Mouse (Mus musculus) embryo, embryonic 10 days (tissue): Measurements from ENCODE around the gene Gsdma2.
A peak's percentile ranks its signal among the peaks of the same experiment; 100 is the strongest.
"Not testable (repeated sequence)": the region's sequence is repeated elsewhere in the genome, so short reads cannot be mapped to it uniquely, and the experiment has no call there.

ENCODE experiments used
- DNase-seq: peaks from one replicate; pipeline ENCODE4 v3.0.0-alpha.2; 2015; ENCODE audit warnings: low spot score

Gene Gsdma2

GRCm38 (mm10) chr11:98646459-98646858 lies at the start of gene Gsdma2:
Gene Gsdma2, plus strand, starts transcription at chr11:98646759.
- DNase-seq, result no peak

DNA sequence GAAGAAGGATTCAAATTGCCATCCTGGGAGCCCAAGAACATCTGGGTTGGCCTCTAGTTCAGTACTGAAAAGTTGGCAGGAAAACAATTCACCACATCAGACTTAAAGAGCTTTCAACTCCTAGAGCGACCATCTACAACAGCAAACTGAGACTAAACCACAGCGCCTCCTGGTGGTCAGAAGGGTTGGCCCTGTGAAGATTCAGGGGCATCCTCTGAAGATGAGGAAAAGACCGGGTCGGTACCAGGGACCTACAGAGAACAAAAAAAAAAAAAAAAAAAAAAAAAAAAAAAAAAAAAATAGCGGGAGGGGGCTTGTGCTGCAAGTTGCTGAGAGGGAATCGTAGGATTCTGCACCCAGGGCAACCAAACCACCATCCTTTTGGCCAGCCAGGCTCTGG lies 49.2 kb upstream of the Gsdma2 start:
- peak; percentile 81 for DNase-seq

- DNase-seq, result no peak
Measured at GRCm38 (mm10) chr11:98597991-98598390, 48.6 kb upstream of the Gsdma2 start, which contains the start of gene Lrrc3c. Gene Lrrc3c, plus strand, starts transcription at chr11:98598291.

- no peak for DNase-seq
Measured at GRCm38 (mm10) chr11:98598851-98599290, 47.7 kb upstream of the Gsdma2 start.

DNA sequence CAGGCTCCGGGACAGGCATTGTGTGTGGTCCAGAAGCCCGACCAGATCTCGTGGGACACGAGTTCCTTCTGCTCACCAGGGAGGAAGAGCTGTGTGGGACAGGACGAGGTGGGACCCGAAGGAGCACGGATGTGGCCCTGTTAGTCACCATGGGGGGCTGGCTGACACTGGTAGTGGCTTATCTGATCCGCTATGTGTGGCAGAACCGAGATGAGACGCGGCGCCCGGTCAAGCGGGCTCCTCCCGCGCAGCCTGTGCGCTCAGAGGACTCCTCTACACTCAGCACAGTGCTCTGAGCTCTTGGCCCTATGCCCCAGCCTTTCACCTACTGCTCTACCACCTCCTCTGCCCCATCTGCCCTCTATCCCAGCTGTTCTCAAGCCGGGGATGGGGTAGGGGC lies 47.3 kb upstream of the Gsdma2 start:
- DNase-seq, result no peak

- peak; percentile 70 for DNase-seq
Measured at GRCm38 (mm10) chr11:98602090-98602690, 44.4 kb upstream of the Gsdma2 start.

DNA sequence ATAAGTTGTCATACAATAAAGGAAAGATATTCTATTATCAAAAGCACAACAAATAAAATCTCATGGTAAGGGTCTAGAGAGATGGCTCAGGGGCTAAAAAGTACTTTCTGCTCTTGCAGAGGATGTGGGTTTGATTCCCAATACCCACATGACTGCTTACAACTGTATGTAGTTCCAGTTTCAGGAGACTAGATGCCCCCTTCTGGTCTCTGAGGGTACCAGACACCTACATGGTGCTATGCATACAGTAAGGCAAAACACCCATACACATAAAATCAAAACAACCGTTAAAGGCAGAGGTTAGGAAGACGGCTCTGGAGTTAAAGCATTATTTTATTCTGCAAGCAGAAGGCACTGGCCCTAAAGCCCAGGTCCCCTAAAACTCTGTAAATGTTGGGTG lies 42.6 kb upstream of the Gsdma2 start:
- DNase-seq, result no peak

- not testable (repeated sequence) for DNase-seq
Measured at GRCm38 (mm10) chr11:98604911-98605310, 41.6 kb upstream of the Gsdma2 start.

GRCm38 (mm10) chr11:98606763-98607162 lies 39.8 kb upstream of the Gsdma2 start:
- peak; percentile 84 for DNase-seq

- DNase-seq, result no peak
Measured at GRCm38 (mm10) chr11:98620791-98621190, 25.8 kb upstream of the Gsdma2 start.

- DNase-seq, result not testable (repeated sequence)
Measured at GRCm38 (mm10) chr11:98623981-98624380, 22.6 kb upstream of the Gsdma2 start.

DNA sequence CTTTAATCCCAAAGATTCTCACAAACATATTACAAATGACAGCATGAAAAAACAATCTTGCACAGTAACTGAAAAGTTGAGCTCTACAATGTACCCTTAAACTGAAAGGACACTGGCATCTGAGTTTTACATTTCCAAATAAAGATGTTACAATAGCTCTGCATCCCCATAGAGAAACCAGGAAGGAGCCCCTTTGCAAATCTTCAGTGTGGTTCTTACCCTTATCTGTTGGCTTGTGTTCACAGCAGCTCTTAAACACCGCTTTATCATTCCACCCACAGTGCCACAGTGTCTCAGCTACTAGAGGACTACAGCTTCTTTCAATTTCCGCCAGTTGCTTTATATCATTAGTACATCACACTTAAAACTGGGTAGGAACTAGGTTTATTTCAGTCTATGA lies 22.2 kb upstream of the Gsdma2 start:
- DNase-seq, result not testable (repeated sequence)

GRCm38 (mm10) chr11:98625611-98626410 lies 20.7 kb upstream of the Gsdma2 start, which contains the start of the genes Gm12355 and Gsdma3:
Gene Gm12355, minus strand, starts transcription at chr11:98625661.
Gene Gsdma3, plus strand, starts transcription at chr11:98626360.
- DNase-seq, result no peak

- no peak for DNase-seq
Measured at GRCm38 (mm10) chr11:98628706-98629105, 17.9 kb upstream of the Gsdma2 start.

DNA sequence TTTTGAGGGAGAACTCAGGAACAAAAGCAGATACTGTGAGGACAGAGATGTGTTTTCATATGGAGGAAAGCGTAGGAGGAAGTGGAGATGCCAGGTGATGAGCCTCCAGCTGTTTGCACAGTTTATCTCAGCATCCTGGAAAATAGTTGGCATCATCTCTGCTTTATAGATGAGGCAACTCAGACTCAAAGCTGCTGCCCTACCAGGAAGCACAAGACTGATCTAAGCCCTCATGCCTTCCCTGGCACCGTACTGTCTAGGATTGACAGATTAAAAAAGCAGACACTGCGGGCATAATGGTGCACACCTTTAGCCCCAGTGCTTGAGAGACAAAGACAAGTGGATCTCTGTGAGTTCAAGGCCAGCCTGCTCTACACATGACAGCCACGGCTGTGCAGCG lies 15.9 kb upstream of the Gsdma2 start:
- DNase-seq, result no peak

DNA sequence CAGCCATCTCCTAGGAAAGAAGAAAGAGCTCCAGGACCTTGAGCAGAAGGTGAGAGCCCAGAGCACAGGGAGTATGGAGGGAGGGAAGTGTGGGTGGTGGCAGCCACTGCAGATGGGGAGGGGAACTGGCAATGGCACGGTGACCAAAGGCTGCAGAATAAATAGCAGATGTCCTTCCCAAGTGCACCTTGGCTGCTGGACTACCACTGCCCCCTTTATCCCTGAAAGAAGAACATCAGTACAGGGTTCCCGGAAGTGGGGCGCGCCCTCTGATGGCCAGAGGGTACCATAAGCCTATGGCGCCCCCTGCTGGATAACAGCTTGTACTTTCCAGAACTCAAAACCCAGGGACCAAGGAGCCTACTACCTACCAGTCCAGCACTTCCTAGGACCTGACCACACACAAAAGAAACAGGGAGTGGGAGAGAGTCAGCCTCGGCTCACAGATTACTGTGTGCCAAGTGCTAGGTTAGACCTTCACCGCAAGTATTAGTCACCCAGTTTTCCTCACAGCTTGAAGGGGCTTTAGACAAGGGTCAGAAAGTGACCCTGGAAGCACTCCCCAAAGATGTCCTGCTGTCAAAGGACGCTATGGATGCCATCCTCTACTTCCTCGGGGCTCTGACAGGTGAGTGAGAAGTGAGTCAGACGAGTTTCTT lies 11.1 kb upstream of the Gsdma2 start:
- DNase-seq, result peak; percentile 25

DNA sequence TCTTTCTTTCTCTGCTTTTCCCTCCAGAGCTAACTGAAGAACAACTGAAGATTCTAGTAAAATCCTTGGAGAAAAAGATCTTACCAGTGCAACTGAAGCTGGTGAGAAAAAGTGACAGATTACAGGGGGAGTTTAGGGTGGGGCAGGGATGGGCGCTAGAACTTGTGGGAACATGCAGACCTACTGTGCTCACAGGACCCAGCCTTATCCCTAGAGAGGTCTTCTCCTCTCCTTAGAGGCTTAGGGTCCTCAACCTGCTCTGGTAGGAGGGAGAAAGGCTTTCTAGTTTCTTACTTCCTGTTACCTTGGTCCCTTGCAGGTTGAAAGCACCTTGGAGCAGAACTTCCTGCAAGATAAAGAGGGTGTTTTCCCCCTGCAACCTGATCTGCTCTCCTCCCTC lies 9.1 kb upstream of the Gsdma2 start:
- DNase-seq, result no peak

DNA sequence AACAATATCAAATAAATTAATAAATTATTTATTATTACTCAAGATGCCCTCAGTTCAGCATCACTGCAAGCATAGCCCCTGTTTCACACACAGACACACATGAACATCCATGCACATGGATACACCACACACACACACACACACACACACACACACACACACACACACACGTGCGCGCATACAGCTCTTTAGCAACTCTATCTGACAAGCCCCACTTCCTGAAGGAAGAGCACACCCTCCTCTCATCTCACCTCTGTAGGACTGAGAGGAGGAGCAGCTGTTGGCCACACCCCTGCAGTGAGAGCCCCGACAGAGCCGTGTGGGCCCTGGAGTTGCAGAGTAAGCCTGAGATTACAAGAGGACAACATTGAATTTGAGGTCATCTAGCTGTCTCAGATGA lies 6.5 kb upstream of the Gsdma2 start:
- no peak for DNase-seq

GRCm38 (mm10) chr11:98644757-98645156 lies 1.8 kb upstream of the Gsdma2 start:
- no peak for DNase-seq

DNA sequence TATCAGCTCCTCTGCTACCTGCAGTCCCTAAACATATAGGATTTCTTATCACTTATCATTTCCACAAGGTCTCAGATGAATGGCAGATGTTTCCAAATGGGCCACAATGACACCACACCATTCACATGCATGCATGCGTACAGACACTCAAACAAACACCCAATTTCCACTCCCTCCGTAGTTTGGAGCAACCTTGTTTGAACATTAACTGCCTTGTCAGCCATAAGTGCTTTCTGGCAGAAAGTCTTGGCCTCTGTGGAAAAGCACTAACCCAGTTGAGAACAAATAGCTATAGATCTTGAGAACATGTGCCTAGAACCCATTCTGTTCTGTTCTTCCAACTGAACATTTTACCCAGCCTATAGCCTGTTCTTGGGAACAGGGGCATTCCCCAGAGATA lies 613 bp upstream of the Gsdma2 start:
- DNase-seq, result no peak

DNA sequence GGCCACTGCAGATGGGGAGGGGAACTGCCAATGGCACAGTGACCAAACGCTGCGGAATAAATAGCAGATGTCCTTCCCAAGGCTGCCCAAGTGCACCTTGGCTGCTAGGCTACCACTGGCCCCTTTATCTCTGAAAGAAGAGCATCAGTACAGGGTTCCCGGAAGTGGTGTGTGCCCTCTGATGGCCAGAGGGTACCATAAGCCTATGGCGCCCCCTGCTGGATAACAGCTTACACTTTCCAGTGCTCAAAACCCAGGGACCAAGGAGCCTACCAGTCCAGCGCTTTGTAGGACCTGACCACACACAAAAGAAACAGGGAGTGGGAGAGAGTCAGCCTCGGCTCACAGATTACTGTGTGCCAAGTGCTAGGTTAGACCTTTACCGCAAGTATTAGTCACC lies 8.5 kb downstream of the Gsdma2 start:
- DNase-seq, result peak; percentile 71

DNA sequence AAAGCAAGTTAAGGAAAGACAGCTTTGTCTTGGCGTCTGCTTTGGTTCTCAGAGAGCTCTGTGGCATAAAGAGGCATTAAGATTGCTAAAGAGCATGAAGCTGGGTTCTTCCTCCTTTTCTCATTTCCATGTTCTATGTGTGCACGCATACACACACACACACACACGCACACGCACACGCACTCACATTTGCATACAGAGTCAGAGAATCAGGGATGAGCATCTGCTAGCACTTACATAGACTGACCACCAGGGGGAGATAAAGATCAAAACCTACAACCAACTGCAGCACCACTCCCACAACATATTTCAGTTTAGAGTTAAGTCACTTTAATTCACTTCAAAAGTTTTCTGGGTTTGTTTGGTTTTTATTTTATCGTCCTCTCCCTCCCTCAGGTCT lies 14.0 kb downstream of the Gsdma2 start:
- DNase-seq, result peak; percentile 74

- DNase-seq, result no peak
Measured at GRCm38 (mm10) chr11:98664091-98664490, 17.5 kb downstream of the Gsdma2 start, which contains the start of gene Gsdma. Gene Gsdma, plus strand, starts transcription at chr11:98664351.
